Mouse (Mus musculus): ENCODE measurements around the gene Trip4. TPM values are rescaled to one million over a fixed set of nuclear protein-coding genes. Genes with fewer than 3 reads are reported as not detected.
"Not testable (repeated sequence)": the region's sequence is repeated elsewhere in the genome, so short reads cannot be mapped to it uniquely, and the experiment has no call there.

The Trip4 gene
- total RNA-seq, 2 experiments from 2014 or later: 28.3 to 34.7 TPM

DNA sequence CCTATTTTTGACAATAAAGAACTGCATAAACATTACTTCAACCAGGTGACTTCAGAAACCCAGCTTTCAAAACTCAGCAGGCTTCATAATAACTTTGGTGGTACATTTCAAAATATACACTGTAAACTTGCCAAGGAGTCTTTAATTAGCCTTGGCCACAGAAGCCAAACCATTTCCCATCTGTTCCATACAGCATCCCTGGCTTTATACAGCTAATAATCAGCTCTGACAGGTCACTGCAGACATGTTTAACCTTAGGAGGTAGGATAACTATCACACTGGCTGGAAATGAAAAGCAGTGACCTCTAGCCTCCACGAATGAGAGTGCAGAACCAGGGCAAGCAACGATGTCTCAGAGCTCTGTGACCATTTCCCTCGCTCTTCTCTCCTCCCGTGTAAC is 108.8 kb downstream of the Trip4 start:
- no peak for DNase-seq (ENCODE audit: low spot score in 2 of 2)

DNA sequence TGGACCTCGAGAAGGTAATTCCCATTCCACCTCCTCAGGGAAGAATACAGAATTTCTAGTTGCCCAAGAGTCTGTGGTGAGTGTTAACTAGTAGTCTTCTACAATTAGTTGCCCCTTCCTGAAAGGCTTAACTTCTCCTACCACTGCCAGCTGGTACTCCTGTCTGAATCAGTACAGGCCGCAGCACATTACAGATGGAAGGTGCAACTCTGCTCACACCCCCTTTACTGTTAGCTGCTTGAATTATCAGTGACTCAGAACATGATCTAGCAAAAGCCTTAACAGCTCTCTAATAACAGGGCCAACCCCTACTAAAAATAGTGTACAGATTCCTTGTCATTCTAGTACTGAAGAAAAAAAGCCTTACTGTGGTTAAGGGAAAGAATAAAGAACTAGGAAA is 112.9 kb downstream of the Trip4 start:
- DNase-seq (ENCODE audit: low spot score in 2 of 2): no peak

DNA sequence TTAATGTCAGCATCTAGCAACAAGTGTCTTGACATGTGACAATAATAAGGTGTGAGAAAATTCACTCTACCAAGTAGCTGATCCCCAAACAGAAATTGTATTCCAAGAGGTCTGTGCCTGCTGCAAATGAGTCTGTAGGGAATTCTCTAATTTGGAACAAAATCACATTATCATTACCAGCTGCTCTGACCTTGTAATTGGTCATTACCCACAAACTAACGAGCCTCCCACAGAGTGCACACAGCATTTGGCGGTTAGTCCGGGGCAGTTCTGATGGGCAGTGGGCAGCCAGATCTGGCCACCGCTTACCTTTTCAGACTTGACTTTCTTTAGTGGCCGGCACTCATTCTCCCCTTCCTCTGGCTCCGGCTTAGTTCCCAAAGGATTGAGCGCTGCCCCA is 114.3 kb downstream of the Trip4 start:
- no peak for DNase-seq (ENCODE audit: low spot score in 2 of 2)

DNA sequence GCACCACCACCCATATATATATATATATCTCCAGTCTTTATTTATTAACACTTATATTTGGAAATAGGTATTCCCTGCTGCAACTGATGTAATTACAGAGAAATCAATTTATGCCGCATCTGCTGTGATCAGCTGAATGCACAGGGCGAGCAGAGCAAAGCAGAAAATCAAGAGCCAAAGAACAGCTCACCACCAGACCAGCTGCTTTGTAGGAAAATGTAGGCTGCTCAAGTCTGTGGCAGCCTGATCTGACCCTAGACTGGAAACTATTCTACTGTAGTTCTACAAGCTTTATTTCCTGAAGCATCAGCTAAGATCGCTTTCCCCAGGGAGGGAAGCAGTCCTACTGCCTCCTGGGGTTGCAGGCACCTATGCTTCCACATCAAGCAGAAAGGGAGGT is 115.1 kb downstream of the Trip4 start:
- no peak for DNase-seq (ENCODE audit: low spot score in 2 of 2)

DNA sequence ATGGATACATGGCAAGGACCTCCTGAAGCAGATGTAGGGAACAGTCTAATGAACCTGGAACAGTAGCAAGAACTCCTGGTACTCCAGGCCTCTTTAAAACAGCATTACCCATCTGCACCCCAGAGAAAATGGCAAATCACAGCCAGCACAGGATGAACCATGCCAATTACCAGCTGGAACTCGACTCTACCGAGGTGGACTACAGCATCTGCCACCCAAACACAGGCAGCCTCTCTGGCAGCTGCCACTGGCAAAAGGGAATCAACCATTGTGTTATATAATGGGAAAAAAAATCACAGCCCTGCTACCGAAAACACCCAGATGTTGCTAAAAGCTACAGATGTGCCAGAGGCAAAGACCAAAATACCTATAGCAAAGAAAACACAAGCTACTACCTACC is 115.5 kb downstream of the Trip4 start:
- no peak for DNase-seq (ENCODE audit: low spot score in 2 of 2)

DNA sequence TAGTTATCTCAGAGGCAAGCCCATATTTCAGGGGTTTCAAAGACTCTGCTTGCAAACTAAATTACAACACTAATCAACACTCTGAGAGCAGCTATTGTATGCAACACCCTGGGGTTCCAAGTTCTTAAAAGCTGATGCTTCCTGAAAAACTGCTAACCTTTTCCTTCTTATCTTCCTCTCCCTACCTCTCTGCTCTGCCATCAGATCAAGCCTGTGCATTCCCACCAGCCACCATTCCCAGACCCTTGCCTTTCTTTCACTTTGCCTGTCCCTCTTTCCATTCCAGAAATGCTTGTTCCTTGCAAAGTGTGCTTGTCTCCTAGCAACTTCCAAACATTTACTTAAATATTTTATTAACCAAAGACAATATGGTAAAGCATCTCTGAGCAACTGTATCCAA is 116.7 kb downstream of the Trip4 start:
- DNase-seq (ENCODE audit: low spot score in 2 of 2): no peak

DNA sequence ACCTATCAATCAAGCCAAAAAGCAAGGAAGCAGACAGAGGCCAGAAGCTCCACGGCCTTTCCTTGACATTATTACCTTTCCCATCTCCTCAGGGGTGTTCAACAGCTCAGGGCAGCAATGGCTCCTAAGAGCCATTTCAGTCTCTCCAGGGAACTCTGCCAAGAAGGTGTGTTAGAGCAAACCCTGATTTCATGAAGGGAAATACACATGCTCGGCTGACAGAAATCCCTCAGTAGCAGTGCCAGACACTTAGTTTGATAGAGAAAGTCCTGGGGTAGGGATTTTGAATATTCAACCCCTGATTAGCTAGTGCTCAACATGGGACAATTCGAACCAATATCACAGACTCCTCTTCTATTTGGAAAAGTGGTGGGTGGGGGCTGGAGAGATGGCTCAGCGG is 117.5 kb downstream of the Trip4 start:
- no peak for DNase-seq (ENCODE audit: low spot score in 2 of 2)

DNA sequence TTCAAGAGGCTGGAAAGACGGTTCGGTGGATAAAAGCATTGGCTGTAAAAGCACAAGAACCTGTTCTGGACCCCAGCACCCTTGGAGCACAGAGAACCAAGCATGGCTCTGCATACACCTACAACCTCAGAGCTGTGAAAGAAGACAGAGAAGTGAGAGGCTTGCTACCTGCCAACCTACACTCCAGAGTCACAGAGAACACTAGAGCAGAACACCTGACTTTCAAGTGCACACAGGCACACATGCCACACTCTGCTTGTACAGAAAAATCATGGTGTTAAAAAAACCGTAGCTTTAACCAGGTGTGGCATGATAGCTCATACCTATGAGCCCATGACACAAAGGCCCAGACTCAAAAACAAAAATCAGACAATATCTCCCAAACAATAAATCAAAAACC is 118.8 kb downstream of the Trip4 start:
- DNase-seq (ENCODE audit: low spot score in 2 of 2): no peak

DNA sequence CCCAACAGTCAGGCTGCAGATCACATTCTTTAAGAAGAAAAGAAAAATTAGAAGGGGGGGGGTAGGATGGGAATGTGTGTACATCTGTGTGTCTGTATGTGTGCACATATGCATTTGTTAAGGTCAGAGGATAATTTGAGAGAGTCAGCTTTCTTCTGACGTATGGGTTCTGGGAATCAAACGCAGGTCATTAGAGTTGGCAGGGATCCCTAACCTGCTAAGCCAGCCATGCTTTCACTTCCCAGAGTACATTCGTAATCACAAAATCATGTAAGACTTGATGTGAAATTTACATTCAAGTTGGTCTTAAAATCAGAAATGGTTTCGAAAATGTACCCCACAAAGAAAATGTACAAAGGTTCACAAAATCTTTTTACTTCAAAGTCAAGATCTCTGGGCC is 120.0 kb downstream of the Trip4 start:
- DNase-seq (ENCODE audit: low spot score in 2 of 2): no peak

DNA sequence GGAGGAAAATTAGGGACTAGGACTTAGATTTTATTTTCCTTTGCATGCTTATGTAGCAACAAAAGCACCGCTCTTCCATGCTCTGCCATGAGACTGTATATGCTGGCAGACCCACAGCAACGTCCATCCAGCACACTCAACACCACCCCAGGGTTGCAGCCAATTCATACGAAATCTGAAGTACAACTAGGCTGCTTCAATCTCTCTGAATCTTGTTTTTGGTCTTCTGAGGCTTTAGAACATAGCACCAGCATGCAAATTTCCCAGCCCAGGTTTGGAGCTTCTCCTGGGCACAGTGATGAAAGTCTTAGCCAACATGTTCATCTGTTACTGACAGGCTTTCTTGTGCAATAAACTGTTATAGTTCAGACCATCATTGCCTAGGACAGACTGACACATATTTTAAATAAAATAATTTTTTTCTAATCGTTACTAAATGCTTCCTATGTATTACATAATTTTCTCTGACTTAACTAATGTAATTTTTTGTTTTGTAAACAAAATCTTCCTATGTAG is 120.7 kb downstream of the Trip4 start:
- no peak for DNase-seq (ENCODE audit: low spot score in 2 of 2)

DNA sequence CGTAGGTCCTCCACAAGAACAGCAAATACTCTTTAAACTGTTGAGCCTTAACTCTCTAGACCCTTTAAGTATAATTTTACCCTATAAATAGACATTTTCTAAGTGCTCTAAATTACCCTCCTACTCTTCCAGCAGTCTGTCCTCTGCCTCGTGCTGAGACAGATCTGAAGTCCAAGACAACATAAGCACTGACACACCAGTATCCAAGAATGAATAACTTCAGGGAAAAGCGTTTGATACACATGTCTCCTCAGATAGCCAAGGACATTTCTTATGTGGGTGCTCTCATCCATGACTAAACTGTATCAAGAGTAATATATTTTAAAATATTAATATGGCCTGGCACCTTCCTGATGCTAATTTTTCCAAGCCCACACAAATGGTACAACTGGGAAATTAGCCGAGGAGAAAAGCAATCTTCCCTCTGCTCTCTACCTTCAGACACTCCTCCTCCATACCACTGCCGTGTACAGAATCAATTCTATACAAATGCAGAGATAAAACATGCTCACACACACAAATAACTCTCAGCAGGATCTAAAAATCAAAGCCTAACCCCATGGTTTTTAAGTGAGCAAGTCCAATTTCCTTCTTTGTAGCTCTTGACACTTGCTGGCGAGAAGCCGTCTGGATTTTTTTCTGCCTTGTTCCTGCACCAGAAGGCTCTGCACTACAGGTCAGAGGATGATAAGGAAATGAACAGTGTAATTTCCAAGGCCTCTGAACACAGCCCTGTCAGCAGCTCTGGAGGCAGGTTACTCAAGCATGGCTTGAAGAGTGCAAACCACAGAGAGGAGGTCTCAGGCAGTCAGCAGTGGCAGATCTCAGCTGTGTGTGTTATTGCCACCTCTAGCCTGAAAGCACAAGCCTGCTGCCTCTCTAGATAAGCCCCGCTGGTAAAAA is 121.5 kb downstream of the Trip4 start:
- peak in 1 of 2 experiments; percentile 31 for DNase-seq (ENCODE audit: low spot score in 2 of 2)

DNA sequence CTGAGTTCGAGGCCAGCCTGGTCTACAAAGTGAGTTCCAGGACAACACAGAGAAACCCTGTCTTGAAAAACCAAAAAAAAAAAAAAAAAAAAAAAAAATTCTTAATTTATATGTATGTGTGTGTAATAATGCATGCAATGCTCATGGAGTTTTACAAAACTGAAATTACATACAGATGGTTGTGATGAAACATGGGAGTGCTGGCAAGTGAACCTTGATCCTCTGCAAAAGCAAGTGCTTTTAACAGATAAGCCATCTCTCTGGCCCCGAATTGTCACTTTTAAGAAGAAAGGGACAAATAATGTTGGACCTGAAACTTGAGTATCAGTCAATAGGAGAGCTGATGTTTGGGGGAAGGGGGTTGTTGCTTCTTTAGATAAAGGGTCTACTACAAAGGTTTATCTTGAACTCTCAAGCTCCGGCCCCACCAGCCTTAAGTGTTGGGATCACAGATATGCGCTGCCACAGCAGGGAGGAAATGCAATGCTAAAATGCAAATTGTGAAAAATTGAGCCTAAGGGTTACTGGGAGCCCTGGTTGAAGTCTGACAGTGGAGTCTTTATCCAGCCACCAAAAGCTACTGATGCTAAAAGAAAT is 122.7 kb downstream of the Trip4 start:
- DNase-seq (ENCODE audit: low spot score in 2 of 2): no peak

DNA sequence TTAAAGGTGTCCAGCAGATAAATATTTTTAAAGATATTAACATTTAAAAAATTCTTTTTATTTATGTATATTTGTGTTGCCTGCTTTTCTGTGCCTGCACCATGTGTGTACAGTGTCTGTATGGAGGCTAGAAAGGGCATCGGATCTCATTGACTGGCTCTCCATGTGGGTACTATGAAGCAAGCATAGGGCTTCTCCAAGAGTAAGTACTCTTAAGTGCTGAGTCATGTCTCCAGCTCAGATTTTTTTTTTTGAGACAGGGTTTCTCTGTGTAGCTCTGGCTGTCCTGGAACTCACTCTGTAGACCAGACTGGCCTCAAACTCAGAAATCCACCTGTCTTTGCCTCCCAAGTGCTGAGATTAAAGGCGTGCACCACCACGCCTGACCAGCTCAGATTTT is 129.0 kb downstream of the Trip4 start:
- not testable (repeated sequence) for DNase-seq (ENCODE audit: low spot score in 2 of 2)

Other genes with a start within 250 kb of the Trip4 start
- gene Oaz2, start 240.8 kb downstream of the Trip4 start, total RNA-seq (2021): 100 to 1,000 TPM; 131 to 132 TPM
- 10 to 100 TPM; 19.6 to 24.4 TPM for gene Zfp609, start 81.2 kb downstream of the Trip4 start, total RNA-seq (2021)
- gene Pclaf, start 18.6 kb downstream of the Trip4 start, total RNA-seq (2021): 1 to 10 TPM; 1.1 to 1.4 TPM
- gene Csnk1g1, start 130 bp upstream of the Trip4 start, total RNA-seq (2021): 10 to 100 TPM; 13.7 to 14.4 TPM
- gene Ppib, start 151.4 kb upstream of the Trip4 start, total RNA-seq (2021): 100 to 1,000 TPM; 258 to 275 TPM
- under 1 TPM; 0.17 to 0.38 TPM for gene Snx22, start 160.9 kb upstream of the Trip4 start, total RNA-seq (2021)
- 100 to 1,000 TPM in 1 of 2 experiments, 10 to 100 TPM in 1; 89.6 to 103 TPM for gene Snx1, start 217.8 kb upstream of the Trip4 start, total RNA-seq (2021)
- gene Ciao2a, start 217.8 kb upstream of the Trip4 start, total RNA-seq (2021): 10 to 100 TPM; 68.8 to 80.3 TPM
- 1 to 10 TPM; 4.4 to 4.9 TPM for gene Dapk2, start 249.4 kb upstream of the Trip4 start, total RNA-seq (2021)

Measured in adrenal gland, adult 18-20 months (tissue).